Mouse (Mus musculus) c-Kit-positive CD71-negative TER-119-negative erythroid progenitor cells, embryonic 14.5 days (primary cell): ENCODE results near the gene Alkbh7.

Experiments
- DNase-seq: peaks from one replicate; pipeline ENCODE4 v3.0.0-alpha.2; 2013; ENCODE audit warnings: low read depth

Gene Alkbh7

DNA sequence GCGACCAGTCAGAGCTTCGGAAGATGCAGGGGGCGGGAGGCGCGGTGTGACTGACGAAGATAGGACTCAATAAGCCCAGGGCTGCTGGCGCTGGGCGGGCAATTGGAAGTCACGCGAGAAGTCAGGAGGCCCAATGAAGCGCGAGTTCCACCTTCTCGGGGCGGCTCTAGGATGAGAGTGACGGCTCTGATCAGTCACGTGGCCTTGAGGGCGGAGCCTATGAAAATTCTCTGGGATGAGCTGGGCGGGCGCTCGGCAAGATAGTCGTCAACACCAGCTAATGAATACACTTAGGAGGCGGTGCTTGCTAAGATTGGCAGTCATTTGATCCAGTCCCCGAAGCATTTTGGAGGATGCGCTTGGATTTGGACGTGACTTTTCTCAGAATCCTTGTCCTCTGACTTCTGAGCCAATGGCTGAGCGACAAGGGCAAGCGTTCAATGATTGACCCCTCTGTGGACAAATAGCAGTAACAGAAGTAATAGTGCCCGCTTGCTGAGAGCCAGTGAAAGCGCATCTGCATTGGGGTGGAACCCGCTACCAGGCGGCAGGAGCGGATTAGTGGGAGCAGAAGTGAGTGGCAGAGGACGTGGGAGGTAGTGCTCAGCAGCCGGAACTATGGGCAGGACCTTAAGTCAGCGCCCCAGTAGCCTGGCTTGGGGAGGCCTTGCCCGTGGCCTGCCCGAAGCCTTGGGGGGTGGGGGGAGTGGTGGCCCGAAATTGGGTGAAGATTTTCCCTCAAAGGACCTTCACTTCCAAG lies 34.7 kb downstream of the Alkbh7 start:
- peak; percentile 100 for DNase-seq

DNA sequence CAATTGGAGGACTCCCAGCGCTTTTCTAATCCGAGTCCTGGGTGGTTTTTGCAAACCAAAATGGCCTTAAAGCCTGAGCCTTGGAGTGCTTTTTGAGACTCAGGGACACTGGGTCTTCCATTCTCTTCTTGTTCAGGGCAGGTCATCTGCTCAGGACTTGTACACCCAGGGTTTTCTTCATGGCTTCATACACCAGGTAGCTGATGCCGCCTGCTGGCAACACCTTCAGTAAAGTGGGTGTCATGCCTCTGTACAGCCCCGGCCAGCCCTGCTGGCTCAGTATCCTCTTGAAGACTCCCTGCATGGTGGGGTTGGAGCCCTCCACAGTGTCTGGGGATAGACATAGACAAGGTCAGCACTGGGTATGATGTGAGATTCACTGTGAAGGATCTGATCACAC lies 35.7 kb downstream of the Alkbh7 start:
- no peak for DNase-seq

DNA sequence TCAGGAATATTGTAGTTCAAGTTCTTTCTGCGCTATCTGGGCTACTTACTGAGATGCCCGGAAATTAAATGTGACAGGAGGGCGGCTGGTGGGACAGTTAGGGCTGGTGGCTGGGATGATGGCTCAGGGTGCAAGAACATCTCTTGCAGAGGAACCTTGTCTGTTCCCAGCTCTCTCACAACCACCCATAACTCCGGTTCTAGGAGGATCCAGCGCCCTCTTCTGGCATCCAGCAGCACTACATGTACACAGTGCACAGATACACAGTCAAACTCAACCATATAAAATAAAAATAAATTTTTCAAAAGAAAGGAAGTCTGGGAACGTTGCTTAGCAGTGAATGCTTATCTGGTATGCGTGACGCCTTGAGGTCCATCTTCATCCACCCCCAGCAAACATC lies 41.8 kb downstream of the Alkbh7 start:
- no peak for DNase-seq

DNA sequence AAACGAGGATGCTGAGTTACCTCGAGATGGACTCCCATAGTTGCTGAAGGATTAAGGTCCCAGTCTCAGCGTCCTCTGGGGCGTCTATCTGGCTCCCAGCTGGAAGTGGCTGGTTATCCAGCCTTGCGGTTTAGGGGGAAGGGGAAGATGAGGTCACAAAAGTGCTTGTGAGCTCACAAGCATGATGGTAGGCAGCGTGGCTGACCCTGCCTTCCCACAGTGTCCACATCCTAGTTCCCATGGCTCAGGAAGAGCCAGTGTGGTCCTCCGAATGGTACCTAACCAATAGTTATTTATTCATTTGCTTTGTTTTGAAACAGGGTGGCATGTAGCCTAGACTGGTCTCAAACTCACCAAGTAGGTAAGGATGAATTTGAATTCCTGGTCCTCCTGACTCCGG lies 44.4 kb downstream of the Alkbh7 start, which contains the start of gene Slc25a41:
Gene Slc25a41, minus strand, starts transcription at position 101 of the 400 bp plus-strand sequence.
- no peak for DNase-seq

DNA sequence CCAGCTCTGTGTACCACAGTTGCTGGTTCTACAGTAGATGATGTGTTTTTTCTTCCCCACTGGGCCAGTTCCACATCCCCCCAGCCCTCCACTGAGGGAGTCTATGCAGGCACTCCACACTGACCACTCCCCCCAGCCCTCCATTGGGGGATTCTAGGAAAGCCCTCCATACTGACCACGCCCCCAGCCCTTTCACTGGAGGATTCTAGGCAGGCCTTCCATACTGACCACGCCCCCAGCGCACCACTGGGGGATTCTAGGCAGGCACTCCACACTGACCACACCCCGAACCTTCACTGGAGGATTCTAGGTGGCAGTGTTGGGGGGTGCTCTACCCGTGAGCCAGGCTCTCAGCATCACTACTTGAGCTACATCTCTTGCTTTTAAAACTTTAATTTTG lies 50.3 kb downstream of the Alkbh7 start:
- no peak for DNase-seq

DNA sequence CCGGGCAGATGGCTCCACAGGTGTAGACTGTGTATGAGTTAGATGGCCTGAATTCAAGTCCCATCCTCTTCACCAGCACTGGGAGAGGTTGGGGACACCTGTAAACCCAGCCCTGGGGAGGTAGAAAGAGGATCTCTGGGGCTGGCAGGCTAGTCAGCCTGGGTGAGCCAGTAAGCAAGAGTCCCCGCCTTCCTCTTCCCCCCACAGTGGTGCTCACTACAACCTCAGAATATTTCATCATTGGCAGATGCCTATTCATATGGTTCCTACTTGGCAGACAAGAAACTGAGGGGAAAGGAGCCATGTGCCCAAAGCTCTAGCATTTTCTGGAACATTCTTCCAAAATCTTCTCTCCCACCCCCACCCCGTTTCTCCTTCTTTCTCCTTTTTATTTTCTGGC lies 51.7 kb downstream of the Alkbh7 start:
- no peak for DNase-seq
